Mouse (Mus musculus): Measurements from ENCODE around the gene Dmrta1.
"Not testable (repeated sequence)": the region's sequence is repeated elsewhere in the genome, so short reads cannot be mapped to it uniquely, and the experiment has no call there.

Dmrta1 gene

GRCm38 (mm10) chr4:89679195-89679594 is at the start of gene Dmrta1:
Dmrta1 (plus strand) TSS chr4:89679436.
- no peak for DNase-seq (ENCODE audit: low spot score in 2 of 2)

DNA sequence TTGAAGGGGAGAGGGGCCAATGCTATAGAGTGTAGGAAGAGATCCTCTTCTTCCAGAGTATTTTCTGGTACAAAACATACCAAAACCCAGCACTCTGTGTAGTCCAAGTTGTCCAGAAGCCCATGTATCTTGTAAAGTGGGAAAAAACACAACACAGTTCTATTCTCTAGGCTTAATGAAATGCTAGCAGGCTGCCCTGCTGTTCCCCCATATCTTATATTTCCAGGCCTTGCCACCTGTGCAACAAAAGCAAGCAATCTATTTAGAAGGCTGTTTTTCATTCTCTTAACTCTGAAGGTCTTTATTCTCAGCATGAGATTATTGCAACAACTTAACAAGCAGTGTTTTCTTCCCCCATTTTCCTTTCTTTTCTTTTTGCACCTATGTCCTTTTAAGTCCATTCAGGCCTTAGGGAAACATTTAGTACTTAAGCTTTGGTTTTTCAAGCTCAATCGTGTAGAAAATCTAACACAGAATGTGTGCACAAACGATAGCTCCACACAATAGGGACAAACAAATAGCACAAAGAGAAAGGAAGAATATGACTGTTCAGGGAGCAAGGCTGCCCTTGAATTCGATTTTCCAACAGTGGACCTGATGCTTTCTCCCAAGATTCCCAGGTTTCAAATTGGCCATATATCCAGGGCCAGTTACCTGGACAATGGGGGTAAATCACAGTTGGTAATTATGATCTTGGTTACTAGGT is 48.7 kb upstream of the Dmrta1 start:
- no peak for DNase-seq (ENCODE audit: low spot score in 2 of 2)

DNA sequence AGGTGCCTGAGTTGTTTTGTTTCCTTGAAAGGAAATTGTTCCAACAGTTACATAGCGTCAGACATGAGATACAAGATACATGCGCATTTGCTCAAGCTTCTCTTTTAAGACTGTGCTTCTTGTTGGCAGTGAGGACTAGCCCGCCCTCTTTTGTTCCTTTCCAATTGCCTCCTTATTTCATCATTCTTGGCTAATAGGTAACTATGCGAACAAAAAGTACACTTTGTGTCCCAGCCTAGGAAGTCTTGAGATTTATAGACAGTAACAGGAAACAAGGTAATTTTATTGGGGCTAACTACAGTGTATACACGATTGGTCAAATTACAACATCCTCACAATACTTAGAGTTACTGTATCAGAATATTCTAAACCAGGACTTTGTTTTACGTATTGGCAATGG is 47.7 kb upstream of the Dmrta1 start:
- DNase-seq (ENCODE audit: low spot score in 2 of 2), result no peak

DNA sequence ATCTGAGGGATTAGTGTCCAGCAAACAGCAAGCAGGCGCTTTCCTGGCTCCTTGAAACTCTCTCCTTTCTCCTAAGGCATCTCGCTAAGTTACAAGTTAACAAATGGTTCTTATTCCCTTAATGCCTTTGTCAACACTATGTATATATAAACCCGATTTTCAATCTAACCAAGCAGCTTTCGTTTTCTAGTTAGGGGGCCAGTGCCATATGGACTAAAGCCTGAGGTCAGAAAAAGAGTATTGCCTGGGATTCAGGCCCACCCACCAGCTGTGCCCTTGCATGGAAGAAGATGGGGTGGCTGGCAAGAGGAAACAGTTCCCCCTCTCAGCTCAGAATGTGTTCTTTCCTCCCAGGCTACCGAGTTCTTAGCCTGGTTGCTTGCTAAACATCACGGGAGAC is 40.6 kb upstream of the Dmrta1 start:
- DNase-seq (ENCODE audit: low spot score in 2 of 2), result no peak

- no peak for DNase-seq (ENCODE audit: low spot score in 2 of 2)
Observed at GRCm38 (mm10) chr4:89644235-89645115, 34.8 kb upstream of the Dmrta1 start.

DNA sequence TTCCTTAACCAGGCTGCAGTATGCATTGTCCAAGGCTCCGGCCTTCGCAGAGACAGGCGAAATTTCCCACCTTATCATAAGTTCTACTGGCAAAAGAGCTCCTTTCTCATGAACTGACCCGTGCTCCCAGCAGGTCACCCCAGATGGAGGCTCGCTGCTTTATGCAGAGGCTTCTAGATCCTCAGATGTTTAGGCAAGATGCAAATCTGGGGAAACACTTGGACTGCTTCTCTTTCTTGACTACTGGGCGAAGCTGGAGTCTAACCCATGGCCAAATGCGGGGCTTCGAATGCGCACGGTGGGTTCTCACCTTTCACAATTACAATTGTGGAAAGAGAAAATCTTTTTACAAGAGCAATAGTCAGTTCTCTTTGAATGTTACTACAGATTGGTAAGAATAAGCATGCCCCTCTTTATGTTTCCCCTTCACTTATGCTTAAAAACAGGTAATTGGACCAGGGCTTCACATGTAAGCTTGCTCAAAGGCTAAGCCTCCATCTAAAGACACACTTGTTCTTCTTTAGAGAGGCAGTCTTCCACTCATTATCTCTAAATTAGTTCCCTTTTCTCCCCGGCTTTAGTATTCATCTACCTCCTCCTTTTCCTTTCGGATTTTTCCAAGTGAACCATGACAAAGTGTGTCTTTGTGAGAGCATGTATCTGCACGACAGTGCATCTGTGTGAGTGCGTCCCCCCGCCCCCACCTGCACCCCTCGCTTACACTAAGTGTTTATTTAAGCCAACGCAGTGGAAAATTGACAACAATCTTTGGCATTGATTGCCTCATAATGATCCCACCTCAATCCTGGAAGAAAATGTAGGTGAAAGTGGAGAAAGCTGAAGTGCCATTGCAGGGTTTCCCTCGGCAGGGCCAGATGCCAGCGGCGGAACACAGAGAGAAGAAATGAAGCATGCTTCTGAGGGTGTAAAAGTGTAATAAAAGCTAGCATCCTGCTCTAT is 28.6 kb upstream of the Dmrta1 start:
- no peak for DNase-seq (ENCODE audit: low spot score in 2 of 2)

DNA sequence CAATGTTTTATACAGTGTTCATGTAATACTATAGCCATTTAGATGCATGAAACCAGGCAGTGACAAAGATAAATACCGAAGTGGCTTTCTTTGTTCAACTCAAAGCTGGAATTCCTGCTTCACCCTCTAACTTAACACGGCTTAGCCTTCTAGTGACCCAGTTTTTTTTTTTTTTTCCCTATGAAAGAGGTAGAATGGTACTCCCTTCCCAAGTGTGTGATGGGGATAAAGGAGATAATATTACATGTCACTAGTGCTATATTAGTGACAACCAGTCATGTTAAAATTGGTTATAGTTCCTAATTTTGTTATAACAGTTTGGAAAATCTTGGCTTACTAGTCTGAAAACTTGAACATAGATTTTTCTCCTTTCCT is 27.9 kb upstream of the Dmrta1 start:
- DNase-seq (ENCODE audit: low spot score in 2 of 2), result no peak

GRCm38 (mm10) chr4:89651779-89652178 is 27.5 kb upstream of the Dmrta1 start:
- DNase-seq (ENCODE audit: low spot score in 2 of 2), result no peak

GRCm38 (mm10) chr4:89663406-89663805 is 15.8 kb upstream of the Dmrta1 start:
- no peak for DNase-seq (ENCODE audit: low spot score in 2 of 2)

- DNase-seq (ENCODE audit: low spot score in 2 of 2), result no peak
Observed at GRCm38 (mm10) chr4:89674711-89675110, 4.5 kb upstream of the Dmrta1 start.

DNA sequence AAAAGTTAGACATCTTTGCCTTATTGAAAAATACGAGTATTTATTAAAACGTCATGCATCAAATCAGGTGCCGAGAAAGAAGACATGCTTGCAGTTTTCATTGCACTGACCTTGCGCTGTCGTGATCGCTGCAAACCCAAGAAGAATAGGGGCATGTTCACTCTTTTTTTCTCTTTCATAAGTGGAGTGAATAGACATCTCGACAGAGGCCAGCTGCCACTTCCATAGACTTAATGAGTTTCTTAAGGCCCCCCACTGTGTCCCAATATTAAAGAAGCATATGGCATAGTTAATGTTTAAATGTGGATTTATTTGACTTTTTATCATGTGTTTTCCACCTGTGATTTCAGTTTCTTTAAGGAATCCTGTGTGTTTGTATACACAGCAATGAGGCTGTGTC is 1.3 kb upstream of the Dmrta1 start:
- DNase-seq (ENCODE audit: low spot score in 2 of 2), result no peak

DNA sequence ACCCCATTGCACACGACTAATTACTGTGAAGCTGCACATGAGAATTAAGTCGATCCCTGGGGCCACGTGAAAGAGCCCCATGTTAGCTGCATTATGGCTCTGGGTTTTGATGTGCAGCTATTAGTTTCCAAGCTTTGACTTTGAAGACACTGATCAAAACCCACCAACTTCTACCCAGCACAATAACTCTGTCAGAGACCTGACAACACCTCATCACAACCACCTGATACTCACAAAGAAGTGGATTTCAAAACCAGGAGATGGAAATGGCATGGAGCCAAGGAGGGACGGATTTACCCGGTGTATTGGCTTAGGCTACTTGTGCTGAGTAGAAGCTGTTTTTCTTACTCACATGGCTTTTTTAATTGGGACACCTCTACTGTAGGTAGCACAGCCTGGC is 523 bp upstream of the Dmrta1 start:
- no peak for DNase-seq (ENCODE audit: low spot score in 2 of 2)

- DNase-seq (ENCODE audit: low spot score in 2 of 2), result no peak
Observed at GRCm38 (mm10) chr4:89687961-89688803, 8.9 kb downstream of the Dmrta1 start.

- no peak for DNase-seq (ENCODE audit: low spot score in 2 of 2)
Observed at GRCm38 (mm10) chr4:89688804-89689497, 9.7 kb downstream of the Dmrta1 start.

GRCm38 (mm10) chr4:89691936-89692335 is 12.7 kb downstream of the Dmrta1 start:
- DNase-seq (ENCODE audit: low spot score in 2 of 2), result no peak

- no peak for DNase-seq (ENCODE audit: low spot score in 2 of 2)
Observed at GRCm38 (mm10) chr4:89692780-89693179, 13.5 kb downstream of the Dmrta1 start.

- no peak for DNase-seq (ENCODE audit: low spot score in 2 of 2)
Observed at GRCm38 (mm10) chr4:89695589-89695988, 16.4 kb downstream of the Dmrta1 start.

GRCm38 (mm10) chr4:89697951-89698350 is 18.7 kb downstream of the Dmrta1 start:
- no peak for DNase-seq (ENCODE audit: low spot score in 2 of 2)

DNA sequence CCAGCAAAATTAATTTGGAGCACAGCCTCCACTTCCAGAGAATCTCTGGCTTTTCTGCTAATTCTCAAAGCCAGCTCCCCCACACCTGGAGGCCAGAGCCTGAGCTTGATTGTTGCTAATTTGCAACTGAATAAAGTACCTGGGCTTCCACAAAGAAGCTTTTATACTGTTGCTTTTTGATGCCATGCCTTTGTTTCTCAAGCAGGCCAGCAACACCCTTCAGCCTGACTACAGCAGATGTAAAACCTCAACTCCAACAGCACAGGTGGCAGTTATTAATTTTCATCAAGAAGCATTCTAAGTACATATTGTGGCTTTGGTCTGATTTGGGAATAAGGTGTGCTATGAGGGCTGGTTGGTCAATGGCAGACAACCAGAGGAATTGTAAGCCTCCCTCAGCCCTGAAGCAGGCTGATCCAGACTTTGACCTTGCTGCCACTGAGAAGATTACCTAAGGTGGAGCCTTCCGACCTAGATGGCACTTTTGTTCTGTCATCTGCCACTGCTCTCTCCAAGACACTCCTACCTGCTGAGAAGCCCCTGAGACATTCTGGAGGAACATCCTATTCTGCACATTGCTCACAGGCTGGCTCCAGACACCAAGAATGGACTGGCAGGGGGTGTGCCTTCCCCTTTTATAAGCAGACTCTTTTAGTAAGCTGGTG is 44.4 kb downstream of the Dmrta1 start:
- DNase-seq (ENCODE audit: low spot score in 2 of 2), result not testable (repeated sequence)
